Mouse (Mus musculus) heart, postnatal 14 days (tissue): Measurements from ENCODE around the gene Rora. TPM values are rescaled to one million over a fixed set of nuclear protein-coding genes. Genes with fewer than 3 reads are reported as not detected.

Experiments used
- DNase-seq, 2 experiments: peaks; one replicate each; pipeline ENCODE4 v3.0.0; 2021 to 2022
- intact Hi-C: fragments of 180-260 bp; cut with DNase I; formaldehyde crosslinking; loops from one replicate; pipeline ENCODE4 v1.15.1; 2025
- total RNA-seq, 2 experiments: library from RNA; stranded (reverse); gene quantifications; 2 replicates each; pipeline ENCODE4 v1.2.3; 2021

Gene Rora
- total RNA-seq, 2 experiments from 2014 or later = 23.3 to 32.9 TPM

DNA sequence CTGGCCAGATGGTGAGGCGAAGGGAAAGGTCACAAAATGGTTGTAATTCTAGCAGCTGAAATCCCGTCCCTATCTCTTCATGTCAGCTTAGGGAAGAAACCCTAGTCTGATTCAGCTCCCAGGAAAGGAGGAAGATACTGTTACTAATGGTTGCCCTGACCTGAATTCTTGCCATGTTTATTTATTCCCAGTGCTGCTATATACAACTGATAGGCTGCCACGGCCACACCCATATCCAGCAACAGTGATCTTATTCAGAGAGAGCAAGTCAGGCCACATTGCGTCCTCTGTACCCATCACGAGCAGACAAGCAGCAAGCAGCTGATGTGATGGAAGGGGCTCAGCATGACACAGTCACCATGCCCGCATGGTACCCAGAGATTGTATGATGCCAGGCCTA lies 150.6 kb downstream of the Rora start:
- no peak for DNase-seq
- intact Hi-C loops = no loop called here

DNA sequence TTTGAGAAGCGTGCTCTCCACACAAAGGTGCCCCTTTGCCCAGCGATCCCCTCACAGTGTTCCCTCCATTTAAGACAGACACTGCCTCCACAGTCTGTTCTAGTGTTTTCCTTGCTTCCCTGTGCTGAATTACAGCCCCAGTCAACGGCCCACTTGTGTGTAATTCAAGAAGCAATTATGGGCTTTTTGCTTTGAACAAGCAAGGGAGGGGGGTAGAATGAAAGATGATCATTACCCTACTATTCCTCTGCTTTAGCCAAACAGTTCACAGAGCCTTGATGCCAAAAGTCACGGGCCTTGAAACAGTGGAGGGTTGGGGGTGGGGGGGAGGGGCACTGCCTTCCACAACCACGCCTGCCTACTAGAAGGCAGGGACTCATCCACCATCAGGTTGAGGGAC lies 152.2 kb downstream of the Rora start:
- intact Hi-C loops = no loop called here
- no peak for DNase-seq

DNA sequence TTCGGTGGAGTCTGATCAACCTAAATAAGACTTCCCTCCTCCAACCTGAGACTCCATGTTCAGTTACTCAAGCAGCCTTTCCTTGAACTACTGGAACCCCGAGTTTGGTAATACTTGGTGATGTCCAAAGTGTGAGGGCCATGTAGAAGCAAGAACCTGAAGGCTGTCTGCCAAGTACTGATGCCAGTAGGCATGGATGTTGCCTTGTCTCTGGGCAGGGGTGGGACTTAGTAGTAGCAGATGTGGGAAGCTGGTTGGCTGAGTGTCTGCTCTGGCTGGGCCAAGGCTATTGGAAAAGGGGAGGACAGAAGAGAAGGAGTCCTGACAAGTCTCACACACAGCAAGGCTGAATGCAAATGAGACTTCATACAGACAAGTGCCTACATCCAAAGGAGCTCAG lies 154.1 kb downstream of the Rora start:
- no peak for DNase-seq
- intact Hi-C loops = no loop called here

DNA sequence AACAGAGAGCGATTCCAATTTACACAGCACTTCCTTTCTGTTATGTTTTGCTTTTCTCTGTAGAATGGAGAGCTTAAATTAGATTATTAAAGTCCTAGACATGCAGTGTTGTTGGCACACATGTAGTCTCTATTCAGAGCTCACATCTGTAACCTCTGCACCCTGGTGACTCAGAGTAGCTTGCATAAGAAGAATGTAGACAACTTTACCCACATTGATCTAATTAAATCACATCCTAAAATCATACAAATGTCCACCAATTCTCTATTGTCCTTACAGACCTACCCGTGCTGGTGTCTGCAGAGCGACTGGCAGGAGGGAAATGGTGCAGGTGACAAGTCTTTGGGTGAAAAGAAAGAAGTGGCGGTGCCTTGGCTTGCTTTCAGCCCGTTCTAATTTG lies 155.9 kb downstream of the Rora start:
- intact Hi-C loops = no loop called here
- DNase-seq = no peak

DNA sequence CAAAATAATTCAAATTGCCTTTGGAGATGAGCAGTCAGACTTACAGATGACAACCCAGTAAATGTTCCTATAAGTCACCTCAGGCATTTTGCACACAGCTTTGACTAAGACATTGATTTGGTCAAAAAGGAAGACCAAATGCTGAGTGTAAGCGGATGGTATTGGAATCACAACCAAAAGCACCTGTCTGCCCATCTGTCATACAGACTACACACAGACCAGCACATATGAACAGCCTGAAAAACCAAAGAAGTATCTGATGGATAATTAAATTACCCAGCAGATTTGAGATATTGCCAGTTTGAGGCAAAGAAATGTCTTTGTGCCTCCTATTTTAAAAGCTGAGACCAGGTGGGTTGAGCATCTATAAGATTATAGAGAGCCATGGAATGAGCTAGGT lies 161.1 kb downstream of the Rora start:
- no peak for DNase-seq
- intact Hi-C loops = loop anchor here (5.0 kb wide), 1 partner anchor 483 kb away; no protein-coding TSS in a partner anchor

DNA sequence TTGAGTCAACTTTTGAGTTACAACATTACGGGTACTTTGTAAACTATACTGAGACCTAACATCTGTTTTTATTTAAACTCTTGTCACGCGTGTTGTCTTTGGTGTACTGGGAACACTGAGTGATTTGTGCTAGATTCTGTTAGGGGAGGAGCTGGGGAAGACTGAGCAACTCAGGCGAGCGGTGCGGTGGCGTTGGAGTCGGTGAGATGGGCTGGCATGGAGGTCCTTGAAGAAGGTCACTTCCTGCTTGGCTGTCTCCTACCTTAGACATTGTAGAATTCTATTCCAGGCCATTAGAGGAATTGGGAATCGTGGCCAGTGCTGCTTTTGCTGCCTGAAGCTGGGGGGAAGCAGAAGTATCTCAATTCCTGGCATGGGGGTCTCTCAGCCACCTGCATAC lies 162.3 kb downstream of the Rora start:
- intact Hi-C loops = no loop called here
- DNase-seq = no peak

DNA sequence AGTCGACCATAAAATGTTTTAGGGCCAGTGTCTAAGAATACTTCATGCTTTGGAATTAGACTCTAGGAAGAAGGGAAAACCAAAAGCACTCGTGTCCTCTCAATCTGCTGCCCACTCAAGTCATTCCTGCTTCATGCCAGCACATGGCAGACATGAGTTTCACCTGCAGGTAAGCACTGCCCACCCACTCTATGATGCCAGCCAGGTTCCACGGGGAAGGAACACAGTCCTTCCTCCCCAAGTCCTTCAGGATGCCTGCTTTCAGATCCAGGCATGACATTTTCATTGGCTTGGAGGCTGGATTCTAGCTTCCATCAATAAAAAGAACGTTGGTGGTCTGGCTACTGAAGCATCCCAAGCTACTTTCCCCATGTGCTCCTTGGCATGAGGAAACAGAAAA lies 166.4 kb downstream of the Rora start:
- no peak for DNase-seq
- intact Hi-C loops = no loop called here

DNA sequence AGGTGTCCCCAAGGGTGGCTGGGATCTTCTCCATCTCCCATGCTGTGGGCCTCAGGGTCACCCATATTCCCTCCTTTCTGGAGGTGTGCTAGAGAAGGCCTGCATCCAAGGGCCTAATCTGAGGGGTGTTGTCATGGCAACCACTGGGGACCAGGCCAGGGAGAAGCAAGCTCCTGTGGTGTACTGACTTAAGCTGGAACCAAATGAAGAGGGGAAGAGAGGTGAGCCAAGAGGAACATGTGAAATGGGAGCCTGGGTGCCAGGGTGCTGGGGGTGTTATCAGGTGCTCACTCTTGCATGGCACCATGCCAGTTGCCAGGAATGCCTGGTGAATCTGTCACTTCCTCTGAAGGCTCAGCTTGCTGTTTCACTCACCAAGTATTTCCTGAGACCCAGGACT lies 166.9 kb downstream of the Rora start:
- intact Hi-C loops = no loop called here
- peak; percentile 53 to 56 for DNase-seq

DNA sequence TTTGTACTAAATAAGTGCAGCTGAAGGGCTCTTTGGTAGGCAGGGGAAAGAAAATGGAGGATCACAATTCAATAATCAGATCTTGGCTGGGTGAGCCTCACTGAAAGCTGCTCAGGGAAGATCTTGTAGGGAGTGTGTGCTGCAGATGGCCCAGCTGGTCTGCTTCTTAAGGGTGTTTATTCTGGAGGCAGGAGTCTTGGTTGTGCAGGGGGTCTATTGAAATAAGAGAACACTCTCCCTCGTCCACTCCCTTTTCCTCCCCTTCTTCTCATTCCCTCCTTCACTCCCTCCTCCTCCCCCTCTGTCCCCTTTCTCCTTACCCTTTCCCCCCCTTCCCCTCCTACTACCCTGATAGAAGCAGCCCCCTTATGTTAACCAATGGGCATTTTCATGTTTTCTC lies 167.8 kb downstream of the Rora start:
- intact Hi-C loops = no loop called here
- no peak for DNase-seq

DNA sequence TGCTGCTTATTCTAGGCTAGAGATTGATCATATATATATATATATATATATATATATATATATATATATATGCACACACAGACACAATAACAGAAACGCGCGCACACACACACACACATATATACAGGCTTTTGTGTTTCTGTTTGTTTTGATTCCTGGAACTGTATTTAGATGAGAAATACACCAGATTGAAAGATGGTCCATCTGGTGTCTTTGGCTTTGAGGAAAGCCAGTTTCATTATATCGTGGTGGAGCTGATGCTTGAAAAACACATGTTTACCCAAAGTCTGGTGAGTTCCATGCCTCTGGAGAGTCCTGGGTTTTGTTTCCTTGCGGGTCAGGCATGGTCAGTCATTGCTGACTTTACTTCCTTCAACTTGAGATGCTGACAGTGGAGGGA lies 169.7 kb downstream of the Rora start:
- DNase-seq = no peak
- intact Hi-C loops = no loop called here

DNA sequence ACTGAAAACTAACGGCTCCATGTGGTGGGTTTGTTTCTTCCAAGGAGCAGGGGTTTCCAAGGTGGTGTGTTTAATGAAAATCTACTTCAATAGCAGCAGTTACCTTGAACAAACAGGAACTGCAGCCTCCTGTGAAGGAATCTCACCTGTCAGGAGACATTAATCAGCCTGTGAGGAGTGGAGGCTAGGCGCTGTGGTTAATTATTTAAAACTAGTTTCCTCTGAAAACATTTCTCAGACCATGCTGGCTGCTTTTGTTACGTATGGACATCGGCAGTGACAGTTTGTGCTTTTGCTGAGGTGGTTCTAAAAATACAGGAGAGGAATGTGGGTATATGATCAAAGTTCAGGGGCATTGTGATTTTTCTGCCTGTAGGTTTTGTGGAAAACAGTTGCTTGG lies 171.5 kb downstream of the Rora start:
- intact Hi-C loops = loop anchor here (5.0 kb wide), 1 partner anchor 472 kb away; no protein-coding TSS in a partner anchor
- no peak for DNase-seq

DNA sequence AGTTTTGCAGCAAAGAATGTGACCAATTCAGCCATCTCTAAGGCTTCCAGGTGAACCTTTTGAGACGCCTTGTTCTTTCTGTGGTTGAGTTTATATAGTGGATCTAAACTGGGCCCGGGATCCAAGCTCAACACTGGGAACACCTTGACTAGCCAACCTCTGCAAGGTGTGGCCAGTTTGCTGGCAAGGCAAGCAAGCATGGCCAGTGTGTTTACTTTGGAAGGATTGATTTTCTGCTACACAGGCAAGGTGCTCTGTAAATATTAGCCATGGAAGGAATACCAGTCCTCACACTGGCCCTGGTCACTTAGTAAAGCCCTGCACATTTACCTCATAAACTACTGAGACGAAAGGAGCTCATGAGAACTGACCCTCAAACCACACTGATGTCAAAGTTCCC lies 172.3 kb downstream of the Rora start:
- no peak for DNase-seq
- intact Hi-C loops = loop anchor here (5.0 kb wide), 1 partner anchor 471 kb away; no protein-coding TSS in a partner anchor

DNA sequence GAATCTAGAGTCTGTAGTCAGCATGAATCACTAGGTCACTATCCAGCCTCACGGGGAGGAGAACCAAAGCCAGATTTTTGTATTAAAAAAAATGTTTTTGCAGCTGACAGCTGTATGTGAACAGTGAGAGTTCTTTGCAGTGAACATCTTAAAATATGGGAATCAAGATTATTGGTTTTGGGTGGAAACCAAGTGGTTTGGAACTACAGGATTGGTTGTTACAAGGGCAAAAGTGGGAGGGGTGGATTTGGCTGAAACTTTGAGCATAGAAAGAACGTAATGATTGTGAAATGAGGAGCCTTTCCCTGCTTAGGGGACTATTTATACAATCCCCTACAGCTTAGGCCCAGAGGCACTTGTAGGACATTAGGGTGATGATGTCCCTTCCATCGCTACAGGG lies 173.9 kb downstream of the Rora start:
- intact Hi-C loops = loop anchor here (5.0 kb wide), 1 partner anchor 470 kb away; no protein-coding TSS in a partner anchor
- DNase-seq = no peak

DNA sequence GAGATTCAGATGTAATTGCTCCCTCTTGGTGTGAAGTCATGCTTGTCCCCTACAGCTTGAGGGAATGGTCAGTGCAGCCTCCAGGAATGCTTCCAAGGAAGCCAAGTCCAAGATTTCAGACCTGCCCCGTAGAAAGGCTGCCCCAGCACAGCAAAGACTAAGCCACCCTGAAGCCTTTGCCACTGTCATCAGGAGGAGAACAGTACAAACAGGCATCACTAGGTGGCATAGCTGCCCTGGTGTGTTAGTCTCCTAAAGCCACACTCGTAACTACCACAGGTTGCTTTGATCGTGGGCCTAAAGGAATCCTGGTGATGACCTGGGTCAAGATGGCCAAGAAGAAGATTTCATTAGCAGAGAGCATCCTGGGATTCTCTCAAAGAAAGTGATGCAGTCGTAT lies 176.3 kb downstream of the Rora start:
- peak in 1 of 2 experiments; percentile 16 for DNase-seq
- intact Hi-C loops = loop anchor here (5.0 kb wide), 1 partner anchor 467 kb away; no protein-coding TSS in a partner anchor

DNA sequence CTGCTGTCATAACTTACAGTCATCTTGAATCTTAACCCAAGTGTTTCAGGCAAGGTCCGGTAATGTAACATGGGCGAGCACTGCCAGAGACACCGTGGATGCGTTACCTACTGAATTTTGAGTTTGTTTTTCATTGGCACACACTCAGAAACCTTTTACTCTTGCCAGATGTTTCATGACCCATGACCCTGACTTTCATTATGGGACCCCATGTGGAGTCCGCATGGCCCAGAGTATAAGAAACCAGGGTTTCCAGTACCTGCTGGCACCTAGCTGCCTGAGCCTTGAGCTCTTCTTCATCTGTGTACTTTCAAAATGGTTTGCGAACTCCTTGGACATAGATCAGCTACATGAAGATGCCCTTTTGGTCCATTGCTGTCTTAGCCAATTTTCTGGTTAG lies 179.7 kb downstream of the Rora start:
- intact Hi-C loops = no loop called here
- DNase-seq = no peak

DNA sequence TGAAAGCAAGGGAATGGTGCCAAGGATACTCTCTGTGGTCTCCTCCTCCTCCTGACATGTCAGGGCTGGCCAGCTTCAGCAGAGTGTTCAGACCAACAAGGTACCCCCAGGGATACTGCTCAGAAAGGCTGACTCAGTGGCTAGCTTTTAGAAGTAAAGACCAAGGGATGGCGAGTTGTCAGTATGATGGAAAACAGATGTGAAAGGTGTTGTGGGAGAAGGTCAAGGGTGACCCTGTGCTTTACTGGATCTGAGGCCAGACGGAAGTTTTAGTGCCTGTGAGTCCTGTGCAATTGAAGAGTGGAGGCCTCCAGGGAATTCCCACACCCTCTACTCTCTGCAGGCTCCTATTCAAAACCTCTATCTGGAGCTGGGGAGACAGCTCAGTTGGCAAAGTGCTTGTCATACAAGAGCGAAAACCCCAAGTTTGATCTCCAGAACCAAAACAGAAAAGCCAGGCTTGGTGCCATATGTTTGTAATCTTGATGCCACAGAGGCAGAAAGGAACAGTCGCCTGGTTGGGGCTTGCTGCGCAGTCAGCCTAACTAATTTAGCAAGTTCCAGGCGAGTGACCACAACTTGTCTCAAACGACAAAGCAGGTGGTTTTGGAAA lies 181.6 kb downstream of the Rora start:
- intact Hi-C loops = no loop called here
- no peak for DNase-seq

DNA sequence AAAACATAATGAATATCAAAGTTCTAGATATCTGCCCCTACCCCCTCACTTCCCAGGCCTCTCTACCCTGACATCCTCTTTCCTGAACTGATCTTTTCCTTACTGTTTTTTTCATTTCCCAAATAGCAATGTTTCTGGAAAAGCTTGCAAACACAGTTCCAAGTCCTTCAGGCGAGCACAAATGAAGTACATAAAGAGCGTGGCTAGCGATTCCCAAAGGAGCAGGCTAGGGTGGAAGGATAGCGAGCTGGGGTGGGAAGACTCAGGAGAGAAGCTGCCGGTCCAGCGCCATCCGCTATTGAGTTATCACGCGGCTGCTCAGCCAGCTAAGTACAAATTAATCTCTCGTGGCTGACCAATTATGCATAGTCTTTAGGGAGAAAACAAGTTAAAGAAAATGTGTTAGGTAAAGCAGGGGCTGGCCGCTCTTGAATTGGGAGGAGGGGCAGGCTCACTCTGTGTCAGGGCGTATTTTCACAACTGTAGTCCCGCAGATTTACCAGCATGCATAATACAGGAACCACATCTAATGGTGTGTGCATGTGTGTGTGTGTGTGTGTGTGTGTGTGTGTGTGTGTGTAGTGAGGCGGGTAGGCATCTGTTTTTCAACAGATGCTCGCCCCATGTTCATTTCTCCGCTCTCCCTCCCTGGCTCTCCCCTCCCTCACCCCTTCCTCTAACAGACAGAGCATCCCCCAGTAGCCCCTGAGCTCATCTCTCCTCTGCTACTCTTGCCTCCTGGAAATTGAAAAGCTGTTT lies 188.7 kb downstream of the Rora start:
- DNase-seq = peak; percentile 11 to 22
- intact Hi-C loops = no loop called here

DNA sequence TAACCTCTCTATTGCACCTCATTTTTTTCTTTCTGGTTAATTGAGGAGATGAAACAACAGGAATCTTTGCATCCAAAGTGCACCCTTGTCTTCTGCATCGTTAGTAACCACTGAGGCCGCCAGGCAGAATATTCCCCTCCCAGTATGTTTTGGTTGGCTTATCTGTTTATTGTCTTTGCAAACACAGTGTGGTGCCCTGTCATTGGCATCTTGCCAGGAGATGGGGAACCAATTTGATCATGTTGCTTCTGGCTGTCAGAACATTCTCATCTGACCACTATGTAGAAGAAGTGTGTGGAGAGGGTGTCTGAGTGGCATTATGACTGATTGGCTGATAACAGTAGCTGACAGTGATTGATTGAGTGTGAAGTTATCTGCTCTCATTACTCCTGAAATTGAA lies 192.0 kb downstream of the Rora start:
- no peak for DNase-seq
- intact Hi-C loops = no loop called here

DNA sequence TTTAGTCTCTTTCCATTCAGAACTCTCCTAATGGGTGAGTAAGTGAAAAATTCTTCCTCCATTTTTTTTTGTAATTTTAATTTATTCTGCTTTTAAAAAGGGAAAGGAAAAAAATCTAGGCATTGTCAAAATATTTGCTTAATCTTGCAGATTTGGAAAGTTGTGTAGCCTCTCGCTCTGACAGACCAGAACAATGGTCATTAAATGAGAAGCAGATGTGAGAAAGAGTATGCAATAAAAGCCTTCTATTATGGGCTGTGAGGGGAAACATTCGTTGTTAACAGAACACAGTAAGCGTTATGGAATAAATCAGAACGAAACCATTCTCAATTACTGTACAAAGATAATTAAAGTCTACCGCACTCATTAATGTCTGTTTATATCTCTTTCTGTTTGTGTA lies 196.7 kb downstream of the Rora start:
- intact Hi-C loops = no loop called here
- DNase-seq = no peak

DNA sequence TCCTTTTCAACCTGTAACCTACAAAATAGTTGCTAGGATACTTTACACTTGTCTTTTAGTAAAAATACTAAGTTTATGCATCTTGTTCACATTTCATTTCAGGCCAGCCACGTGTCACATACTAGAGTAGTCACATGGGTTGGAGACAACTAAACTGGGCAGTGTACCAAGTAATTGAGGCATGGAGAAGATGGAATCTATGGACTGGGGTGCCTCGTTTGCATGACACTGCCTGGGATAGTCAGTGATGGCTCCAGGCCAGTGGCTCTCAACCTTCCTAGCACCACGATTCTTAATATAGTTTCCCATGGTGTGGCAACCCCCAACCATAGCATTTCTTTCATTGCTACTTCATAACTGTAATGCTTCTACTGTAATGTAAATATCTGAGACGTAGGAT lies 198.6 kb downstream of the Rora start:
- intact Hi-C loops = no loop called here
- no peak for DNase-seq

DNA sequence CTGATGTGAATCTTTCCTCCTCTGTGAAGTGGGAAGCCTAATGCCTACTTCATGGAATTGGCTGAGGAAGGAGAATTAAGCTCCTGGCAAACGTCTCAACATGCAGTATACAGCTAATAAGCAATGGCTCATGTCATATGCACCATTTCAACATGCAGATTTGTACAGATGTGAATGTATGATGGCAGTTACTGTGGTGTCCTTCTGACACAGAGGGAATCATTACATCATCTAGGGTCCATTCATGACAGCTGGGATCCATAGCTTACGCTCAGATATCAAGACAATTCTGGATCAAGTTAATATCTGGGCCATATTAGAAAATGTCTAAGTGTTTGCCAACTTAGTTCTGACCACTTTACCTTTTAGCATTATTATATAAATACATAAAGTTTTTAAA lies 199.3 kb downstream of the Rora start:
- intact Hi-C loops = no loop called here
- no peak for DNase-seq

DNA sequence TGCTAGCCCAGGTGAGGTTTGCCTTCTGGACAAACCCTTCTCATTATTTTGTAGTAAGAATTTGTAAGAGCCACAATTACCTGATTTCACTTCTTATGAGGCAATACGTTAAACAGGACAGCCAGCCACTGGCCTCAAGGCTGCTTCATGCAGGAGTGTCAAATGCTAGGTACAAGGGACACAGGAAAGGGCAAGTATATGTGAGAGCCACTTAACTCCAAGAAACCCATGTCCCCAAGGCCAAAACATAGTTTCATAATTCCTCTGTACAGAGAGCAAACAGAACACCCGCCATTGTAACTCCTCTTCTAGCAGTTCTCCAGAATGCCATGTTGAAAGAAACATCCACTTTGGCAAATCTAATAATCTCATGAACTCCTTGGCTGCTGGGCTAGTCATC lies 205.9 kb downstream of the Rora start:
- intact Hi-C loops = no loop called here
- DNase-seq = no peak
